14 mouse cellular contexts compared by ENCODE assay signal in genomic region chr1:131632216-131632615, GRCm38 (mm10). TPM values are rescaled to one million over a fixed set of nuclear protein-coding genes. Genes with fewer than 3 reads are reported as not detected.
"Had no signal": no experiment of that assay in that cellular context is flagged by ENCODE, and none has a peak within 500 bp of the region (broad histone marks: within the 10 kb centered on the region; RNA-seq: fewer than 3 reads in every experiment).

No protein-coding gene starts in this region.

RNA-seq across cellular contexts. Expression of gene Ctse, which starts 5.9 kb away (rescaled TPM):
- total RNA-seq: layer of hippocampus, postnatal 36 days; left cerebral cortex, postnatal 25 days; liver, adult 2 months had no signal
- polyA plus RNA-seq: myocyte had no signal

RNA-seq across cellular contexts. Expression of gene Avpr1b, which starts 33.2 kb away (rescaled TPM):
- total RNA-seq: left cerebral cortex, adult 8-10 months; left cerebral cortex, postnatal 25 days; liver, adult 2 months; megakaryocyte-erythroid progenitor cell, adult 5-6 weeks; neutrophil, adult 5-6 weeks had no signal
- polyA plus RNA-seq: kidney, adult 2 months; kidney, embryonic 15.5 days; limb, embryonic 12.5 days; liver, adult 2 months; liver, embryonic 14.5 days; lung, postnatal 0 days; midbrain, embryonic 12.5 days; myocyte; neural tube, embryonic 12.5 days had no signal
